Mouse (Mus musculus) cerebellum, adult 9-11 months (tissue): ENCODE measurements at regions not wholly inside any gene's neighbourhood (a gene's known extent, or its start where the extent isn't known, plus 50 kb on each side); places are given as distances from the start of the nearest gene placed in this dataset.

Experiments
- DNase-seq: peaks from one replicate; pipeline ENCODE4 v3.0.0; 2022

- no peak for DNase-seq
Measured at GRCm38 (mm10) chr10:9161597-9161996, 275.7 kb upstream of the Sash1 start.

- no peak for DNase-seq
Measured at GRCm38 (mm10) chr10:9157299-9158215, 271.7 kb upstream of the Sash1 start.

GRCm38 (mm10) chr10:9136099-9136498 is 250.2 kb upstream of the Sash1 start:
- no peak for DNase-seq

GRCm38 (mm10) chr10:9134293-9135021 is 248.6 kb upstream of the Sash1 start:
- DNase-seq, result no peak

- DNase-seq, result no peak
Measured at GRCm38 (mm10) chr10:9130061-9130460, 244.2 kb upstream of the Sash1 start.

GRCm38 (mm10) chr10:9119249-9119648 is 233.4 kb upstream of the Sash1 start:
- DNase-seq, result no peak

- no peak for DNase-seq
Measured at GRCm38 (mm10) chr10:9117648-9118551, 232.0 kb upstream of the Sash1 start.

- DNase-seq, result no peak
Measured at GRCm38 (mm10) chr10:9117134-9117533, 231.3 kb upstream of the Sash1 start.

GRCm38 (mm10) chr10:9113706-9114105 is 227.8 kb upstream of the Sash1 start:
- no peak for DNase-seq

GRCm38 (mm10) chr10:9111051-9111450 is 225.2 kb upstream of the Sash1 start:
- no peak for DNase-seq

GRCm38 (mm10) chr10:9096207-9096606 is 210.3 kb upstream of the Sash1 start:
- no peak for DNase-seq

GRCm38 (mm10) chr10:9095163-9095562 is 209.3 kb upstream of the Sash1 start:
- DNase-seq, result no peak

- peak; percentile 4 for DNase-seq
Measured at GRCm38 (mm10) chr10:9092237-9092885, 206.5 kb upstream of the Sash1 start.

- no peak for DNase-seq
Measured at GRCm38 (mm10) chr10:9090961-9091360, 205.1 kb upstream of the Sash1 start.

GRCm38 (mm10) chr10:9087871-9088270 is 202.0 kb upstream of the Sash1 start:
- DNase-seq, result no peak

- DNase-seq, result no peak
Measured at GRCm38 (mm10) chr10:9087171-9087570, 201.3 kb upstream of the Sash1 start.

- no peak for DNase-seq
Measured at GRCm38 (mm10) chr10:9086666-9087065, 200.8 kb upstream of the Sash1 start.

- DNase-seq, result no peak
Measured at GRCm38 (mm10) chr10:9085441-9085840, 199.6 kb upstream of the Sash1 start.

GRCm38 (mm10) chr10:9074916-9075315 is 189.0 kb upstream of the Sash1 start:
- DNase-seq, result no peak

- DNase-seq, result no peak
Measured at GRCm38 (mm10) chr10:9071630-9072029, 185.8 kb upstream of the Sash1 start.

GRCm38 (mm10) chr10:9069608-9070190 is 183.8 kb upstream of the Sash1 start:
- DNase-seq, result no peak

- DNase-seq, result no peak
Measured at GRCm38 (mm10) chr10:9066566-9066965, 180.7 kb upstream of the Sash1 start.
